Mouse (Mus musculus): ENCODE measurements around the gene Akr1c6.

- TF ChIP-seq CTCF (IDR thresholded peaks at IDR 0.05) (no peak), EP300 (IDR thresholded peaks at IDR 0.05) (no peak)
These were observed 5.1 kb upstream of the Akr1c6 start for GRCm38 (mm10) chr13:4429034-4429433.
